Mouse (Mus musculus): ENCODE results near the gene Hnf1b. TPM values are rescaled to one million over a fixed set of nuclear protein-coding genes. Genes with fewer than 3 reads are reported as not detected.

Hnf1b gene
- polyA plus RNA-seq, 1 experiment from 2014 or later, result 4.8 TPM

DNA sequence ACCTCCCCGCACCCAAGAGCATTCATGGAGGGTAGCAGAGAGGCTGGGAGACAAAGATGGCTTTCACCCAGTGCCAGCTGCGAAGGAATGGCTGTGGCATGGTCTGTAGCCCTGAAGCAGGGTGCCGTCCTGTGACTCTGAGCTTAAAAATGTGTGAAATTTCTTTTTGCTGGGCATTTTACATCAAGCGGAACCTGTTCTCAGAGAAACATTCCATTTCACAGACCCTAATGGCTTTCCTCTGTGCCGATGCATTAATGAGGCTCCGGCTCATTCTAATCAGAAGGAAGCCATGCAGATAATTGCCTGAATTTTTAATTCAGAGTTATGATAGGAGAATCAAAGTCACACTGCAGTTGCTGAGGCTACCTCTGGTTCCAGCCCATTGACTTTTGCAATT lies 32.8 kb upstream of the Hnf1b start:
- DNase-seq (ENCODE audit: low spot score) (no peak), ATAC-seq (ENCODE audit: low FRiP score, low TSS enrichment) (no peak)
- Histone ChIP-seq H3K9ac (ENCODE audit: low read length) (no peak overlapping the region), H3K4me2 (replicated peaks; ENCODE audit: low read depth) (no peak overlapping the region), H3K4me3 (ENCODE audit: low read depth, low read length) (no peak overlapping the region), H3K4me1 (replicated peaks; ENCODE audit: control insufficient read depth, insufficient read depth) (no peaks in the 10 kb centered on the region), H3K27ac (replicated peaks) (no peak overlapping the region), H3K9me3 (ENCODE audit: control insufficient read depth, low read length) (no peaks in the 10 kb centered on the region), H3K36me3 (ENCODE audit: control insufficient read depth, insufficient read depth, low read length) (no peaks in the 10 kb centered on the region), H3K27me3 (ENCODE audit: control insufficient read depth, insufficient read depth, low read length) (no peaks in the 10 kb centered on the region)
- 76% methylated on average over 6 of the region's 6 CpGs for WGBS
- no peak for TF ChIP-seq CTCF (IDR thresholded peaks at IDR 0.05; ENCODE audit: low read depth)
- no peak for TF ChIP-seq EP300 (optimal IDR thresholded peaks at IDR 0.05)

DNA sequence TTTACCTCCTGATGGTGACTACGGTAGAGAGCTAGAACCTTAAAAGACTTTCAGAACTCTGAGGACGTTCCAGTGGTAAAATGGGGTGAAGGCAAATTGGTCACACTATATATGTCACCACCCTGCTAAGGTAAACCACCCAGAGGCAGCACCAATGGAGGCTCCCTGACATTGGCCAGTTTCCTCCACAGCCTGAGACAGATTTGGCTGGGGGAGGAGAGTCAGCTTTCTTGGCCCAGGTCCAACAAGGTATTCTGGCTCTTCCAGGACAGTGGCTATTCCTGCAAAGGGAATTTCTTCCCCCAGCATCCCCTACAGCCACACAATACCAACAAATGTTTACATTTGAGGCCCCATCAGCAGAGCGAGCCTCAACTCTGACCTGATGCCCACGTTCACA lies 31.9 kb upstream of the Hnf1b start:
- ATAC-seq (ENCODE audit: low FRiP score, low TSS enrichment) (no peak; the same call in 1 of the 2 replicates), DNase-seq (ENCODE audit: low spot score) (no peak)
- Histone ChIP-seq H3K9me3 (ENCODE audit: control insufficient read depth, low read length) (no peaks in the 10 kb centered on the region), H3K4me2 (replicated peaks; ENCODE audit: low read depth) (no peak overlapping the region), H3K27me3 (ENCODE audit: control insufficient read depth, insufficient read depth, low read length) (no peaks in the 10 kb centered on the region), H3K27ac (replicated peaks) (no peak overlapping the region), H3K9ac (ENCODE audit: low read length) (no peak overlapping the region), H3K4me1 (replicated peaks; ENCODE audit: control insufficient read depth, insufficient read depth) (no peaks in the 10 kb centered on the region), H3K4me3 (ENCODE audit: low read depth, low read length) (no peak overlapping the region), H3K36me3 (ENCODE audit: control insufficient read depth, insufficient read depth, low read length) (no peaks in the 10 kb centered on the region)
- TF ChIP-seq EP300 (optimal IDR thresholded peaks at IDR 0.05), result no peak
- no peak for TF ChIP-seq CTCF (IDR thresholded peaks at IDR 0.05; ENCODE audit: low read depth)
- WGBS, result 54% methylated on average over 4 of the region's 4 CpGs

DNA sequence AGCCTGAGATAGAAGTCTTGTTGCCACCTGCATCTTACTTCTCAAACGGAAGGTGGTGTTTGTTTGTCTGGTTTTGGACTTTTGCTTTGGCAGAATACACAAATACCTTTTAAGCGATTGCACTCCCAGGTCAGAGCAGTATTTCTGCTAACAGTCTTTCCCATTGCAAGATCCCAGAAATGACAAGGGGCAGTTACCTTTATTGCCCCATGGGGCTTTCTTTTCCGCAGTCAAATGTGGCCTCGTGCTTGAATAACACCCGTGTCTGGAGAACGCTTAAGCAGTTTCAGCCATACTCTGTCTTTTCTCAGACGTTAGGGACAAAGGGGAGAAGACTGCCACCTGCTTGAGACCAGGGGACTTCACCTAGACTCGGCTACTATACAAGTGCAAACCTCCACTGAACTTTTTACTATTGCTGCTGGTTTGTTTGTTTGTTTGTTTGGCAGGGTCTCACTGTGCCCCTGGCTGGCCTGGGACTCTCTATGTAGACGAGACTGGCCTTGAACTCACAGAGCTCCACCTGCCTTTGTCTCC lies 31.2 kb upstream of the Hnf1b start:
- H3K9ac ChIP-seq (ENCODE audit: low read length), result no peak overlapping the region
- H3K9me3 ChIP-seq (ENCODE audit: control insufficient read depth, low read length), result no peaks in the 10 kb centered on the region
- TF ChIP-seq EP300 (optimal IDR thresholded peaks at IDR 0.05) (no peak), CTCF (IDR thresholded peaks at IDR 0.05; ENCODE audit: low read depth) (peak; percentile 18)
- no peak overlapping the region for H3K27ac ChIP-seq (replicated peaks)
- H3K36me3 ChIP-seq (ENCODE audit: control insufficient read depth, insufficient read depth, low read length), result no peaks in the 10 kb centered on the region
- no peak for ATAC-seq (ENCODE audit: low FRiP score, low TSS enrichment)
- H3K4me3 ChIP-seq (ENCODE audit: low read depth, low read length), result no peak overlapping the region
- H3K4me2 ChIP-seq (replicated peaks; ENCODE audit: low read depth), result no peak overlapping the region
- no peak for DNase-seq (ENCODE audit: low spot score)
- 46% methylated on average over 9 of the region's 9 CpGs for WGBS
- H3K4me1 ChIP-seq (replicated peaks; ENCODE audit: control insufficient read depth, insufficient read depth), result no peaks in the 10 kb centered on the region
- H3K27me3 ChIP-seq (ENCODE audit: control insufficient read depth, insufficient read depth, low read length), result no peaks in the 10 kb centered on the region

DNA sequence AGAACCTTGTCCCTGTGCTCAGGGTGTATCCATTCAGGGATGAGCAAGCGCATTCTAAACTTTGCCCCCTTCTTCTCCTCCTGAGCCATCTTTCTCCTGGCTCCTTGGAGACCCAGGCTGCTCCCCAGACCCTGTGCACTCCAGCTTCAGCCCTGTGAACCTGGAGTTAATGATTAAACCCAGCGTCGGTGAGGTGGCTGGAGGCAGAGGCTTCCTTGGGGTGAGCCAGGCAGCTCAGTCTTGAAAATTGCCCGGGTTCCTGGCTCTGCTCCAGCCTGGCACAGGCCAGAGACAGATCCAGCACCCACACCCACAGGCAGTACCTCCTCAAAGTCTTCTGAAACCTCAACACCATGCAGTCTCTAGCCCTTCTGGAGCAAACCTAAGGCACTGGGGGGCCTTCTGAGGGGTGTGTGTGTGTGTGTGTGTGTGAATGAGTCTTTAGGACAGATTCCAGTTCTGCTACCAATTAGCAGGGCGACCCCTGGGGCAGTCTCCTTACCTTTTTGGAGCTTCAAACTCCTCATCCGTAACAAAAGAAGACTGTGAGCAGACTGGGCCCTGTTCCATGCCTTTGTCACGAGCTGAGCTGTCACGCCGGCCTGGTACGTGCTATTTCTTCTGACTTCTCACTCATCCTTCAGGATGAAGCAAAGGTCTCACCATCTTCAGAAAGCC lies 29.9 kb upstream of the Hnf1b start:
- TF ChIP-seq CTCF (IDR thresholded peaks at IDR 0.05; ENCODE audit: low read depth) (no peak), EP300 (optimal IDR thresholded peaks at IDR 0.05) (no peak)
- Histone ChIP-seq H3K27ac (replicated peaks) (no peak overlapping the region), H3K4me1 (replicated peaks; ENCODE audit: control insufficient read depth, insufficient read depth) (no peaks in the 10 kb centered on the region), H3K4me2 (replicated peaks; ENCODE audit: low read depth) (no peak overlapping the region), H3K9me3 (ENCODE audit: control insufficient read depth, low read length) (no peaks in the 10 kb centered on the region), H3K36me3 (ENCODE audit: control insufficient read depth, insufficient read depth, low read length) (no peaks in the 10 kb centered on the region), H3K4me3 (ENCODE audit: low read depth, low read length) (no peak overlapping the region), H3K9ac (ENCODE audit: low read length) (no peak overlapping the region), H3K27me3 (ENCODE audit: control insufficient read depth, insufficient read depth, low read length) (no peaks in the 10 kb centered on the region)
- peak; percentile 83 for ATAC-seq (ENCODE audit: low FRiP score, low TSS enrichment)
- 53% methylated on average over 10 of the region's 10 CpGs for WGBS
- peak; percentile 80 for DNase-seq (ENCODE audit: low spot score)

DNA sequence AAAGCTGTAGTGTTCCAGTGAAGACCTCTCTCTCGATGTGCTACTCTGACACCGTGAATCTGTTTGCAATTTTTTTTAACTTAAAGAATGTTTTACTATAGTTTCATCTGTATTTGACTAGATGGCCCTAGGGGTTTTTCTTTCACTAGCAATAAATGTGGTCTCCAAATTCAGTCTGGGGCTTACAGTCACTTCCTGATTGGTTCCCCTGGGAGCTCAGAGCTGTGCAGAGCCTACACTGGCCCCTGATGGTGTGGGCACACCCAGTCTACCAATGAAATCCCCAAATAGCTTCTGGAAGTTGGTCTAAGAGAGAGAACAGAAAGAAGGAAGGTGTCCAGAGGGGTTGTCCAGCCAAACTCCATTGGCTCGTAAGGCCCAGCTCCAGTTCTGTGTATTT lies 23.7 kb upstream of the Hnf1b start:
- Histone ChIP-seq H3K4me3 (ENCODE audit: low read depth, low read length) (no peak overlapping the region), H3K4me2 (replicated peaks; ENCODE audit: low read depth) (no peak overlapping the region), H3K9ac (ENCODE audit: low read length) (no peak overlapping the region), H3K4me1 (replicated peaks; ENCODE audit: control insufficient read depth, insufficient read depth) (no peaks in the 10 kb centered on the region), H3K27me3 (ENCODE audit: control insufficient read depth, insufficient read depth, low read length) (no peaks in the 10 kb centered on the region), H3K36me3 (ENCODE audit: control insufficient read depth, insufficient read depth, low read length) (no peaks in the 10 kb centered on the region), H3K27ac (replicated peaks) (no peak overlapping the region), H3K9me3 (ENCODE audit: control insufficient read depth, low read length) (no peaks in the 10 kb centered on the region)
- TF ChIP-seq CTCF (IDR thresholded peaks at IDR 0.05; ENCODE audit: low read depth) (no peak), EP300 (optimal IDR thresholded peaks at IDR 0.05) (no peak)
- WGBS, result 94% methylated on average over 3 of the region's 3 CpGs
- ATAC-seq (ENCODE audit: low FRiP score, low TSS enrichment) (no peak), DNase-seq (ENCODE audit: low spot score) (no peak)

DNA sequence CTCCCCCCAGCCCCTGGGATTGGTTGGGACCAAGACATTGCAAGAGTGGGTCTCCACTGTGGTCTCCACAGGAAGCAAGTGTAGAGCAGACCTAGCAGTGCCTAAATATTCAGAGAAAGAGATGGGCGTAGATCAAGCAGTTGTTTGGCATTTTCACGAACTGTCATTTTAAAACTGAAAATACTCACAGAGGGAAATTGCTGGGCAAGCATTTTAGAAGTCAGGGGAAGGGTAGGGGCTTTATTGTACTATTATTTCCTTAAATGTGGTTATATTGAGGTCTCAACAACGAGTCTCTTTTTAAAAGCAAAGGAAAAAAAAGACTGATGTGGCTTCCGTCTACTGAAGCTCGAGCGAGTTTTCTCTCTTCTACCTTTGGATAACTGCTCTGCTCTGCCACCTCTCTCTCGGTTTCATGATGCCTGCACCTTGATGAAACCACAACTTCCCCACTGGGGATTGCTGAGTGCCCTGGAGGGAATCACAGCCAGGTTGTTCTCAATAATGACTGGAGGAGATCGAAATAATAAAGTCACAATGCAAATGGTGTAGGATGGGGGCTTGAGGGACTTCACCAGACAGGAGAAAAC lies 21.2 kb upstream of the Hnf1b start:
- no peaks in the 10 kb centered on the region for H3K9me3 ChIP-seq (ENCODE audit: control insufficient read depth, low read length)
- no peak for TF ChIP-seq CTCF (IDR thresholded peaks at IDR 0.05; ENCODE audit: low read depth)
- no peak for TF ChIP-seq EP300 (optimal IDR thresholded peaks at IDR 0.05)
- DNase-seq (ENCODE audit: low spot score), result no peak

More for the DNA sequence above, 21.2 kb upstream of the Hnf1b start:
- H3K36me3 ChIP-seq (ENCODE audit: control insufficient read depth, insufficient read depth, low read length), result no peaks in the 10 kb centered on the region
- no peak overlapping the region for H3K4me3 ChIP-seq (ENCODE audit: low read depth, low read length)
- no peaks in the 10 kb centered on the region for H3K4me1 ChIP-seq (replicated peaks; ENCODE audit: control insufficient read depth, insufficient read depth)
- ATAC-seq (ENCODE audit: low FRiP score, low TSS enrichment), result no peak
- no peak overlapping the region for H3K4me2 ChIP-seq (replicated peaks; ENCODE audit: low read depth)
- no peak overlapping the region for H3K9ac ChIP-seq (ENCODE audit: low read length)
- H3K27ac ChIP-seq (replicated peaks), result no peak overlapping the region
- H3K27me3 ChIP-seq (ENCODE audit: control insufficient read depth, insufficient read depth, low read length), result no peaks in the 10 kb centered on the region
- 74% methylated on average over 8 of the region's 8 CpGs for WGBS

Data from stomach, postnatal 0 days (tissue).